Mouse (Mus musculus): ENCODE measurements around the gene Pdzrn4. TPM values are rescaled to one million over a fixed set of nuclear protein-coding genes. Genes with fewer than 3 reads are reported as not detected.

Gene Pdzrn4
- polyA plus RNA-seq, 1 experiment from 2014 or later, result 3.3 TPM

DNA sequence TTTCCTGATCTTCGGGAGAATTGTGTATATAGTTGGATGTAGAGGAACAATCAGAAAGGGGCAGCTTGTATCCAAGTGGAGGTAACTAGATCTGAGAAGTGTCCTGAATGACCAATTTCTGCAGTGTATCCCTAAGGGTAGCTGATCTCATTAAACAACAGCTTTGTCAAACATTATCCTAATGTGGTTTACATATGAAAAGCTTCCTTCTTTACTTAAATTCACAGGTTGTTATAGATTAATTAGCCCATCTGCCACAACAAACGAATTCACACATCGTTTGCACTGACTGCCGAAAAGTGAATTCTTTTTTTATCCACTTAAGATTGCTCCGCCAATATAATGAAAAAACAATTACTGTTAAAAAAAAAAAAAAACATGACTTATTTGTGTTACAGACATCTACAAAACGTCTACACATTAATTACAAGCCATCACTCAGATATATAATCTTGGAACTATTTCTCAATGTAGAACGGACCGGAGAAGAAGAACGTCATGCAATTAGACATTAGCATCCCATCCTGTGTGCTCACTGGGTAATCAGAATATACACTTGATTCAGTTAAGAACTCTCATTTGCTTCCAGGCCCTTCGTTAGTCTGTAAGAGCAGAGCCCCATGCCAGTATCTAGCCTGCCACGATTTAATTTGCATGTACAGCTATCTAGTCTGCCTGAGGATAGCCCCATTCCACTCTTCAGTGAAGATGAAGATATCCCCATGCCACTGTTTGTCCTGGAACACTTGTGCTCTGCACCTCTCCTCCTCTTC, 274.8 kb downstream of the Pdzrn4 start:
- ATAC-seq (ENCODE audit: insufficient number of reproducible peaks, insufficient read depth, low FRiP score, low TSS enrichment, low read depth), result no peak
- Histone ChIP-seq H3K4me1 (no peaks in the 10 kb centered on the region), H3K4me3 (no peak overlapping the region), H3K9ac (no peak overlapping the region), H3K4me2 (no peak overlapping the region), H3K36me3 (no peaks in the 10 kb centered on the region), H3K9me3 (peaks cover 5% of the 10 kb centered on the region; the same call in 1 of the 2 replicates), H3K27ac (no peak overlapping the region), H3K27me3 (no peaks in the 10 kb centered on the region)
- WGBS, result 83% methylated on average over 11 of the region's 11 CpGs

GRCm38 (mm10) chr15:92676096-92676495, 279.4 kb downstream of the Pdzrn4 start:
- ATAC-seq (ENCODE audit: insufficient number of reproducible peaks, insufficient read depth, low FRiP score, low TSS enrichment, low read depth), result no peak
- Histone ChIP-seq H3K27me3 (no peaks in the 10 kb centered on the region), H3K36me3 (no peaks in the 10 kb centered on the region), H3K4me2 (no peak overlapping the region), H3K9ac (no peak overlapping the region), H3K4me1 (peaks cover 8% of the 10 kb centered on the region), H3K9me3 (no peaks in the 10 kb centered on the region), H3K27ac (no peak overlapping the region), H3K4me3 (no peak overlapping the region)
- WGBS, result 69% methylated on average over 5 of the region's 5 CpGs

DNA sequence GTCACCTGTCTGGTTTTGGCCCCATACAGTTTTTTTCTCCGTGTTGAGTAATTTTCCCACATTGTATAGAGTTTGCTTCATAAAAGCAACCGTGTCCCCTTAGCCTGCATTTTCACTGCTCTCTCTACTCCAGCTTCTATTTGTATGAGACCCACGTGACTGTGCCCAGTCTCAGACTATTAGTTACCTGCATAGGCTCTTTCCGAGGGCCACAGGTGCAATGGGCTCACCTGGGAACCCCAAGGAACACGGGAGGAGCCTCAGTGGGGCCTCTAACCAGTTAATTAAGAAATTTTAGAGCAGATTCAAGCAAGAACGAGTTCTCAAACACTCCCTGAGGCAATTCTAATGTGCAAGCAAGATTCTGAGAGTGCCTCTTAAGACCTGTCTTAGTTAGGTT, 281.7 kb downstream of the Pdzrn4 start:
- no peak overlapping the region for H3K9ac ChIP-seq
- H3K4me1 ChIP-seq, result peaks cover 9% of the 10 kb centered on the region
- no peaks in the 10 kb centered on the region for H3K27me3 ChIP-seq
- H3K27ac ChIP-seq, result no peak overlapping the region
- no peaks in the 10 kb centered on the region for H3K9me3 ChIP-seq
- H3K4me2 ChIP-seq, result no peak overlapping the region
- no peak for ATAC-seq (ENCODE audit: insufficient number of reproducible peaks, insufficient read depth, low FRiP score, low TSS enrichment, low read depth)
- H3K36me3 ChIP-seq, result no peaks in the 10 kb centered on the region
- H3K4me3 ChIP-seq, result no peak overlapping the region
- 69% methylated on average over 6 of the region's 6 CpGs for WGBS

- Histone ChIP-seq H3K9ac (no peak overlapping the region), H3K4me1 (peaks cover 9% of the 10 kb centered on the region), H3K4me2 (no peak overlapping the region), H3K4me3 (no peak overlapping the region), H3K9me3 (no peaks in the 10 kb centered on the region), H3K27me3 (no peaks in the 10 kb centered on the region), H3K36me3 (no peaks in the 10 kb centered on the region), H3K27ac (no peak overlapping the region)
- ATAC-seq (ENCODE audit: insufficient number of reproducible peaks, insufficient read depth, low FRiP score, low TSS enrichment, low read depth), result no peak
- 91% methylated on average over 6 of the region's 6 CpGs for WGBS
Observed at GRCm38 (mm10) chr15:92679541-92679940, 282.9 kb downstream of the Pdzrn4 start.

DNA sequence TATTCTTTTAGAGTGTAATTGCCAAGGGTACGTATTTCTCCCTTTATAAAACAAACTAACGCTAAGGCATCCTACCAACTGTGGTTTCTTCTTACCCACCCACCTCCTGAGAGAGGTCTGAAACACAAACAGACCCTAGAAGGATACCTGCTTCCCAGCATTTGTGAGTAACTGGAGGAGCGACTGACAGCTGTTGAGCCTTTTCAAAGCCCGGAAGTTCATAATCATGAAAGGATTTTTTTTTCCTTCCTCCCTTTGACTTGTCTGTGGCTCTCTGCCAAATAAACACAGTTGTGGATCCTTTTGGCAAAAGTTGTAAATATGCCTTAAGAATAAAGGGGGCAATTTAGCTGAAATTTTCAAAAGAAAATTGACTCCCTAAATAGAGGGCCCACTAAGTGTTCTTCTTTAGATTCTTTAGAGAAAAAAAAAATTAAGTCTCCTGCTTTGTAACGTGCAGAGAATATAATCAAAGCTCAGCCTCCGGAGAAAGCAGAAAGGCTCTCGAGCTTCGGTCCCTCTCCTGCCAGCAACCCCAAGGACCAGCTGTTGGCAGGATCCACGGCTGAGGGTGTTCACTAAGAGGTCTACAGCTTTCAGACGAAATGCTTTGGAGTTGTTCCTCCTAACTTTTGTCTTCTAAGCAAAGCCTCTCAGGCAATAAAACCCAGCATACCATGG, 299.7 kb downstream of the Pdzrn4 start:
- 54% methylated on average over 10 of the region's 10 CpGs for WGBS
- no peaks in the 10 kb centered on the region for H3K27me3 ChIP-seq

DNA sequence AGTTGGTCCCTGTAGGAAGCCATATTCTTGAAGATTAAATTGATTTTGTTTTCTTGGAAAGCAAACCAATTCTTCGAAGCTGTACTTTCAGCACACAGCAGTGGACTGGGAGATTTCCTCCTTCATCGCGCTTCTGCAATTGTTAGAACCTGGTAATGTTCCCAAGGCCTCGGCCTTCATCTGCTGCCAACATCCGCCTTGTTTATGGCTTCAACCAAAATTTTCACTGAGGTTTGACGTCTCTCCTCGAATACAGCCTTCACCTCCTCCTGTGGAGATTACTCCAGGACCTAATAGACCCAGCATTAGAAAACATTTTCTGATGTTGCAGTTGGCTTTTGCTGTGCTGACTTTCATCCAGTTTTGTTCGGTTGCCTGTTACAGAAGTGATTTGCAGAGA, 307.5 kb downstream of the Pdzrn4 start:
- Histone ChIP-seq H3K9me3 (no peaks in the 10 kb centered on the region), H3K27ac (no peak overlapping the region), H3K27me3 (no peaks in the 10 kb centered on the region), H3K4me2 (no peak overlapping the region), H3K36me3 (no peaks in the 10 kb centered on the region), H3K9ac (no peak overlapping the region), H3K4me1 (no peaks in the 10 kb centered on the region), H3K4me3 (no peak overlapping the region)
- WGBS, result 74% methylated on average over 8 of the region's 8 CpGs
- ATAC-seq (ENCODE audit: insufficient number of reproducible peaks, insufficient read depth, low FRiP score, low TSS enrichment, low read depth), result no peak

More for the DNA sequence above, 299.7 kb downstream of the Pdzrn4 start:
- H3K36me3 ChIP-seq, result no peaks in the 10 kb centered on the region
- no peak overlapping the region for H3K4me2 ChIP-seq
- ATAC-seq (ENCODE audit: insufficient number of reproducible peaks, insufficient read depth, low FRiP score, low TSS enrichment, low read depth), result no peak
- H3K9me3 ChIP-seq, result no peaks in the 10 kb centered on the region
- H3K4me3 ChIP-seq, result no peak overlapping the region
- H3K27ac ChIP-seq, result peak overlapping the region; percentile 11; the same call in 1 of the 2 replicates
- H3K4me1 ChIP-seq, result 0 out of 2 replicates have a peak, but pooled peaks cover 6% of the 10 kb centered on the region
- H3K9ac ChIP-seq, result no peak overlapping the region

DNA sequence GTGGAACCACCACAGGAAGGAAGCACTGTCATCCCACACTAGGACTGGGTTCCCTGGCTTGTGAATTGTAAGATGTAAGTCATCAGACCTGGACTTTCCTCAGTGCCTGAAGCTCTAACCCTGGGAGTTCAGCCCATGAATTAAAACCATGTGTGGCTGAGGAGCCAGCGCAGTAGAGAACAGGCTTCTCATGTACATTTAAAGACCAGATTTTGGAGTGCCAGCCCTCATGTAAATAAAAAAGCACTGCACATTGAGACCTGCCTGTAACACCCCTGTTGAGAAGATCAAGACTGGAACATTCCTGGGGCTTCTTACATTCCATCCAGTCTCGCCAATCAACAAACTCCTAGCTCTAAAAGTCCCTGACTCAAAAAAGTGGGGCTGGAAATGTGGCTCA, 342.0 kb downstream of the Pdzrn4 start:
- no peak overlapping the region for H3K4me2 ChIP-seq
- H3K27ac ChIP-seq, result 0 out of 2 replicates have a peak overlapping the region, but pooled peaks have one; percentile 22
- no peaks in the 10 kb centered on the region for H3K36me3 ChIP-seq
- H3K9me3 ChIP-seq, result no peaks in the 10 kb centered on the region
- WGBS, result 37% methylated on average over 2 of the region's 2 CpGs
- H3K9ac ChIP-seq, result no peak overlapping the region
- ATAC-seq (ENCODE audit: insufficient number of reproducible peaks, insufficient read depth, low FRiP score, low TSS enrichment, low read depth), result no peak
- no peak overlapping the region for H3K4me3 ChIP-seq
- no peaks in the 10 kb centered on the region for H3K27me3 ChIP-seq
- H3K4me1 ChIP-seq, result peaks cover 10% of the 10 kb centered on the region

- no peak overlapping the region for H3K4me3 ChIP-seq
- H3K4me2 ChIP-seq, result no peak overlapping the region
- no peak overlapping the region for H3K9ac ChIP-seq
- H3K27ac ChIP-seq, result no peak overlapping the region
- no peaks in the 10 kb centered on the region for H3K27me3 ChIP-seq
- no peak for ATAC-seq (ENCODE audit: insufficient number of reproducible peaks, insufficient read depth, low FRiP score, low TSS enrichment, low read depth)
- WGBS, result 46% methylated on average over 4 of the region's 4 CpGs
- H3K9me3 ChIP-seq, result no peaks in the 10 kb centered on the region
- no peaks in the 10 kb centered on the region for H3K36me3 ChIP-seq
- H3K4me1 ChIP-seq, result peaks cover 10% of the 10 kb centered on the region
Observed at GRCm38 (mm10) chr15:92739887-92740286, 343.2 kb downstream of the Pdzrn4 start.

DNA sequence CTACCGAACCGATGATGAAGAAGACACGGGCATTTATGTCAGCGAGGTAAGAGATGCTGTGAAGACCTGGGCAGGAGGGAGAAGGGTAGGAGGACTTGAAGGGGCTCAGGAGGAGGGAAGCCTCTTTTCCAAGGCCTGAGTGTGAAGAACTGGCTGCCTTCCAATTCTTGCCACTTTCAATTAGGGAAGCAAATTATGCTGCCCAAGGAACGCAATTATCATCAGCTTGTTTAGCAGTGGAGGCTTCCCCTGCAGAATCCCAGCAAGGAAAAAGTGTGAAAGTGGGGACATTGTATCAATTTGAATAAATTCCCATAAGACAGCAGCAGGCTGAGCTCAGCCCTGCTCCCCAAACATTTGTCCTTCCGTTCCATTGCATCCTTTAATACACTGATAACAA, 346.9 kb downstream of the Pdzrn4 start:
- ATAC-seq (ENCODE audit: insufficient number of reproducible peaks, insufficient read depth, low FRiP score, low TSS enrichment, low read depth), result no peak
- H3K9ac ChIP-seq, result no peak overlapping the region
- H3K4me1 ChIP-seq, result peaks cover 4% of the 10 kb centered on the region
- no peak overlapping the region for H3K4me3 ChIP-seq
- 69% methylated on average over 6 of the region's 6 CpGs for WGBS
- H3K27me3 ChIP-seq, result no peaks in the 10 kb centered on the region
- no peak overlapping the region for H3K4me2 ChIP-seq
- H3K9me3 ChIP-seq, result no peaks in the 10 kb centered on the region
- H3K36me3 ChIP-seq, result no peaks in the 10 kb centered on the region
- H3K27ac ChIP-seq, result no peak overlapping the region

GRCm38 (mm10) chr15:92746081-92746480, 349.4 kb downstream of the Pdzrn4 start:
- Histone ChIP-seq H3K9me3 (no peaks in the 10 kb centered on the region), H3K4me3 (no peak overlapping the region), H3K9ac (no peak overlapping the region), H3K36me3 (no peaks in the 10 kb centered on the region), H3K27ac (no peak overlapping the region), H3K4me2 (no peak overlapping the region), H3K4me1 (no peaks in the 10 kb centered on the region), H3K27me3 (no peaks in the 10 kb centered on the region)
- WGBS, result 87% methylated on average over 7 of the region's 7 CpGs
- no peak for ATAC-seq (ENCODE audit: insufficient number of reproducible peaks, insufficient read depth, low FRiP score, low TSS enrichment, low read depth)

DNA sequence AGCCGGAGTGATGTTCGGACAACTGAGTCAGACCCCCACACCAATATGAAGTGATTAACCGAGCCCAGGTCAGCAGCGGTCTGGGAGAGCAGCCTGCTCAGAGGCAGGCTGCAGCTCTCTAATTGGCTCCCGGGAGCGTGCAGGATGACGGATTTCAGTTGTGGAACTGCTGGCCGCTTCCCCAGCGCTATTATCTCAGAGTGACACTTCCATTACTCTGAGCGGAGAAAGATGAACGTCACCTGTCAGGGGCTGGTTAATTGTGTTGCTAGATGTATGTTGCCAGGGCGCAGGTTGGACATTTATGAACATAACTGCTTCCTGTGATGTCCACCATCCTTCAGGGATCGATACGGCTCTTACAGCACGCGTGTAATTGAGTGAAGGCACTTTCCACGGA, 355.5 kb downstream of the Pdzrn4 start:
- 87% methylated on average over 17 of the region's 17 CpGs for WGBS

DNA sequence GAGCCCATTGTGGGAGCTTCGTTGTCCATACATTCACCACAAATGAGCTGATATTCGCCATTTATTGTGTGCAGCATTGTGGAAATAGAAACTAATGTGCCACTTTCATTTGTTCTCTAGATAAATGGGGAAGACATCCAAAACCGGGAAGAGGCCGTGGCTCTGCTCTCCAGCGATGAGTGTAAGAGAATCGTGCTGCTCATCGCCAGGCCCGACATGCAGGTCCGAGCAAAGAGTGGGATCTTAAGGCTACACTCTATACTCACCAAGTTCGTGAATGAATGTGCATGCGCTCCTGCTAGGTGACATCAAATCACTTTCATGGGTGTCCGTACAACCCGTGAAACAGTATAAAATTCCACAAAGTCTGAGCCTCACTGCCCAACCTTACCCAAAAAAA, 355.9 kb downstream of the Pdzrn4 start:
- ATAC-seq (ENCODE audit: insufficient number of reproducible peaks, insufficient read depth, low FRiP score, low TSS enrichment, low read depth), result no peak
- no peak overlapping the region for H3K27ac ChIP-seq
- no peak overlapping the region for H3K9ac ChIP-seq
- no peaks in the 10 kb centered on the region for H3K4me1 ChIP-seq
- WGBS, result 91% methylated on average over 13 of the region's 13 CpGs
- H3K27me3 ChIP-seq, result no peaks in the 10 kb centered on the region
- H3K4me3 ChIP-seq, result no peak overlapping the region
- H3K4me2 ChIP-seq, result no peak overlapping the region
- no peaks in the 10 kb centered on the region for H3K36me3 ChIP-seq
- H3K9me3 ChIP-seq, result no peaks in the 10 kb centered on the region

More for the DNA sequence above, 355.5 kb downstream of the Pdzrn4 start:
- Histone ChIP-seq H3K4me1 (no peaks in the 10 kb centered on the region), H3K27me3 (no peaks in the 10 kb centered on the region), H3K9me3 (no peaks in the 10 kb centered on the region), H3K27ac (no peak overlapping the region), H3K36me3 (no peaks in the 10 kb centered on the region), H3K9ac (no peak overlapping the region), H3K4me3 (no peak overlapping the region), H3K4me2 (no peak overlapping the region)
- ATAC-seq (ENCODE audit: insufficient number of reproducible peaks, insufficient read depth, low FRiP score, low TSS enrichment, low read depth), result no peak

All from embryonic facial prominence, embryonic 13.5 days (tissue).